Mouse (Mus musculus): ENCODE results near the gene 4930578C19Rik. TPM values are rescaled to one million over a fixed set of nuclear protein-coding genes. Genes with fewer than 3 reads are reported as not detected.

The 4930578C19Rik gene
- 0.45 and 0.54 TPM in 2 replicates for polyA plus RNA-seq (2014; fragmentation: Nextera tagmentation; extraction: Ambion mirVana)

DNA sequence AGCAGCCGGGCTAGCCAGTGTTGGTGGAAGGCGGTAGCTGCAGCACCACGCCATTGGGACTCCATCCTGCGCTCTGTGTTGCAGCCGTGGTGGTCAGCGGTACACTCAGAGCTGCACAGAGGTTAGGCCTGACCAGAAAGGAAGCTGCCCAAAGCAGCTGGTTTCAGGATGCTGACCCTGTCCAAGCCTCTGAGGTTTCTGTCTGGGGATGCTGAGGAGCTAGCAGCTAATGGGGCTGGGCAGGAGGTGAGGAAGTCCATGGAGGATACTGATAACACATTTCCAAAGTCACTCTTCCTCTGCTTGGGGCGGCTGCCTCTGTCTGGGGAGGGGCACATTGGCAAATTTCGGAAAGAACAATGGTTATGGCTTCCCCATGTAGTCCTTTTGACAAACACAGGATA lies at the start of gene 4930578C19Rik:
Gene 4930578C19Rik, minus strand, starts transcription at position 200 of the 404 bp plus-strand sequence.
- no peak for ATAC-seq (replicated peaks; ENCODE audit: insufficient number of reproducible peaks, low FRiP score, low TSS enrichment, low read depth)
- no peak within 1 kb of the TSS for H3K4me2 ChIP-seq (ENCODE audit: low read depth, low read length)
- 80% methylated on average over 8 of the region's 8 CpGs for WGBS

DNA sequence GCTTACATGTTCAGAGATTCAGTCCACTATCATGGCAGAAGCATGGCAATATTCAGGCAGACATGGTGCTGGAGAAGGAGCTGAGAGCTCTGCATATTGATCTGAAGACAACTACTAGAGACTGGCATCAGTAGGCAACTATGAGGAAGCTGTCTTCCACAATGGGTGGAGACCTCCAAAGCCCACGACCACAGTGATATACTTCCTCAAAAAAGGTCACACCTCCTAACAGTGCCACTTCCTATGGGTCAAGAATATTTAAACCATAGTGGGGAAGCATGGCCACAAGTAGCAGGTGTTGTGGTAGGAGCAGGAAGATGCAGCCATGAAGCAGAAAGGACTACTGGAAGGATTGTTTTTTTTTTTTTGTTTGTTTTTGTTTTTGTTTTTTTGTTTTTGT lies 6.5 kb upstream of the 4930578C19Rik start:
- Histone ChIP-seq H3K36me3 (replicated peaks; ENCODE audit: control insufficient read depth, insufficient read depth, low read depth, low read length) (no peaks in the 10 kb centered on the region), H3K4me2 (ENCODE audit: low read depth, low read length) (no peak overlapping the region), H3K27ac (replicated peaks; ENCODE audit: low read depth, low read length) (no peak overlapping the region), H3K4me1 (ENCODE audit: control insufficient read depth, insufficient read depth, low read length) (no peaks in the 10 kb centered on the region), H3K9me3 (replicated peaks; ENCODE audit: control insufficient read depth, low read length) (no peaks in the 10 kb centered on the region), H3K27me3 (ENCODE audit: control insufficient read depth, insufficient read depth, low read length) (no peaks in the 10 kb centered on the region), H3K9ac (replicated peaks; ENCODE audit: low read length) (no peak overlapping the region), H3K4me3 (ENCODE audit: low read depth, low read length) (no peak overlapping the region)
- 57% methylated on average over 1 of the region's 1 CpGs for WGBS
- DNase-seq (ENCODE audit: low spot score) (no peak), ATAC-seq (replicated peaks; ENCODE audit: insufficient number of reproducible peaks, low FRiP score, low TSS enrichment, low read depth) (no peak)

More for the DNA sequence above, at the start of gene 4930578C19Rik:
- Histone ChIP-seq H3K36me3 (replicated peaks; ENCODE audit: control insufficient read depth, insufficient read depth, low read depth, low read length) (no peaks in the 10 kb centered on the region), H3K9me3 (replicated peaks; ENCODE audit: control insufficient read depth, low read length) (no peaks in the 10 kb centered on the region), H3K27ac (replicated peaks; ENCODE audit: low read depth, low read length) (no peak within 1 kb of the TSS), H3K9ac (replicated peaks; ENCODE audit: low read length) (no peak within 1 kb of the TSS), H3K4me1 (ENCODE audit: control insufficient read depth, insufficient read depth, low read length) (no peaks in the 10 kb centered on the region), H3K27me3 (ENCODE audit: control insufficient read depth, insufficient read depth, low read length) (no peaks in the 10 kb centered on the region), H3K4me3 (ENCODE audit: low read depth, low read length) (no peak within 1 kb of the TSS)
- no peak for DNase-seq (ENCODE audit: low spot score)

DNA sequence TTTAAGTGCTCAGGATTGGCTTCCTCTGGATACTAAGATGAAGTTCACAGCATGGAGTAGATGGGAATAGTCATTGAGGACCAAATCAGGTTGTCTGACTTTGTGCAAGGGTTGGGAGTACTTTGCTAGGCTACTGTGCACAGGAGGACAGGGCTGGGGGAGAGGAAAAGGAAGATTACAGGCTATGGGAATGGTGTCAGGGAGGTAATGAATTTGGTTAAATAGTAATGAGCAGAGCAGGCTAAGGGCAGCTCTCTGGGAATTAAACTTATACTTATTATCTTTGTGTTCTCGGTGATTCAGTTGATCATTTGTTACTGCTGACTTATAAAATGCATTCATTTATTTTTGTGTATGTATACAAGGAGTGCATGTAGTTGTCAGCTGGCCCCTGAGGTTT lies 1.7 kb upstream of the 4930578C19Rik start:
- 95% methylated on average over 1 of the region's 1 CpGs for WGBS
- no peak overlapping the region for H3K27ac ChIP-seq (replicated peaks; ENCODE audit: low read depth, low read length)
- H3K36me3 ChIP-seq (replicated peaks; ENCODE audit: control insufficient read depth, insufficient read depth, low read depth, low read length): no peaks in the 10 kb centered on the region
- no peak overlapping the region for H3K9ac ChIP-seq (replicated peaks; ENCODE audit: low read length)
- no peaks in the 10 kb centered on the region for H3K4me1 ChIP-seq (ENCODE audit: control insufficient read depth, insufficient read depth, low read length)
- ATAC-seq (replicated peaks; ENCODE audit: insufficient number of reproducible peaks, low FRiP score, low TSS enrichment, low read depth) (no peak), DNase-seq (ENCODE audit: low spot score) (no peak)
- no peak overlapping the region for H3K4me2 ChIP-seq (ENCODE audit: low read depth, low read length)
- H3K4me3 ChIP-seq (ENCODE audit: low read depth, low read length): no peak overlapping the region
- H3K27me3 ChIP-seq (ENCODE audit: control insufficient read depth, insufficient read depth, low read length): no peaks in the 10 kb centered on the region
- H3K9me3 ChIP-seq (replicated peaks; ENCODE audit: control insufficient read depth, low read length): no peaks in the 10 kb centered on the region

DNA sequence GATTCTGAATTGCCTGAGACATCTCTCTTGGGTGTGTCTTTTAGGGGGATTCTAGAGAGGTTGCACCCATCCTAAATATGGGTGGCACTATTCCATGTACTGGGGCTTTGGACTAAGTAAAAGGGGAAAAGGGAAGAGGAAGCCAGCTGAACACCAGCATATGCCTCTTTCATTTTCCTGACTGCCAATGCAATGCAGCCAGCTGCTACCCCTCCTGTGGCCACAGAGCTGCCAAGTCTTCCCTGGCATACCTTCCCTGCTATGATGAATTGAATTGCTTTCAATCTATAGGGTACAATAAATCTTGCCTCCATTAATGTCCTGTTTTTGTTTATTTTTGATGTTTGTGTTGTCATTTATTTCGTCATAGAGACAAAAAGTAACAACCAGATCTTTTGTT lies 9.6 kb downstream of the 4930578C19Rik start:
- H3K27me3 ChIP-seq (ENCODE audit: control insufficient read depth, insufficient read depth, low read length): no peaks in the 10 kb centered on the region
- H3K4me1 ChIP-seq (ENCODE audit: control insufficient read depth, insufficient read depth, low read length): no peaks in the 10 kb centered on the region
- no peak overlapping the region for H3K27ac ChIP-seq (replicated peaks; ENCODE audit: low read depth, low read length)
- no peak overlapping the region for H3K4me3 ChIP-seq (ENCODE audit: low read depth, low read length)
- no peaks in the 10 kb centered on the region for H3K36me3 ChIP-seq (replicated peaks; ENCODE audit: control insufficient read depth, insufficient read depth, low read depth, low read length)
- WGBS: 39% methylated on average over 1 of the region's 1 CpGs
- H3K9me3 ChIP-seq (replicated peaks; ENCODE audit: control insufficient read depth, low read length): no peaks in the 10 kb centered on the region
- H3K4me2 ChIP-seq (ENCODE audit: low read depth, low read length): no peak overlapping the region
- H3K9ac ChIP-seq (replicated peaks; ENCODE audit: low read length): no peak overlapping the region
- no peak for ATAC-seq (replicated peaks; ENCODE audit: insufficient number of reproducible peaks, low FRiP score, low TSS enrichment, low read depth)
- no peak for DNase-seq (ENCODE audit: low spot score)

DNA sequence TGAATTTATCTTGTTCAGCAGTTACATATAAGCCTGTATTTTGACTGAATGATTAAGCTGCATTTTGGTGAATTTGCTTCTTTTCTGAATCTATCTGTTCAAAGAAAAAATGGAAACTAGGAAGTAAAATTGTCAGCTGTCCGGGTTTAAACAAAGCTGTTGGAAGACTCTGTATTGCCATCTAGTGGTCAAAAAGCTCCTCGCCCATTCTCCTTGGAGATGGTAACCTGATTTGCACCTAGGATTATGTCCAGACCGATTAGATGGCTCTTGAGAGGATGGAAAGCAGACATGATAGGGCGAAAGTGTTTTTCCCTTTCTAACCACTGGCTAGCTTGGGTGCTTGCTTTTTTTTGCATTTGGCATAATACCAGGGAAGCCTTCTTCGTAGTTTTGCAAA lies 19.1 kb downstream of the 4930578C19Rik start:
- Histone ChIP-seq H3K4me2 (ENCODE audit: low read depth, low read length) (no peak overlapping the region), H3K27me3 (ENCODE audit: control insufficient read depth, insufficient read depth, low read length) (no peaks in the 10 kb centered on the region), H3K9me3 (replicated peaks; ENCODE audit: control insufficient read depth, low read length) (no peaks in the 10 kb centered on the region), H3K4me3 (ENCODE audit: low read depth, low read length) (no peak overlapping the region), H3K9ac (replicated peaks; ENCODE audit: low read length) (no peak overlapping the region), H3K4me1 (ENCODE audit: control insufficient read depth, insufficient read depth, low read length) (no peaks in the 10 kb centered on the region), H3K36me3 (replicated peaks; ENCODE audit: control insufficient read depth, insufficient read depth, low read depth, low read length) (no peaks in the 10 kb centered on the region), H3K27ac (replicated peaks; ENCODE audit: low read depth, low read length) (no peak overlapping the region)
- DNase-seq (ENCODE audit: low spot score) (peak; percentile 86), ATAC-seq (replicated peaks; ENCODE audit: insufficient number of reproducible peaks, low FRiP score, low TSS enrichment, low read depth) (no peak)
- WGBS: 30% methylated on average over 5 of the region's 5 CpGs

DNA sequence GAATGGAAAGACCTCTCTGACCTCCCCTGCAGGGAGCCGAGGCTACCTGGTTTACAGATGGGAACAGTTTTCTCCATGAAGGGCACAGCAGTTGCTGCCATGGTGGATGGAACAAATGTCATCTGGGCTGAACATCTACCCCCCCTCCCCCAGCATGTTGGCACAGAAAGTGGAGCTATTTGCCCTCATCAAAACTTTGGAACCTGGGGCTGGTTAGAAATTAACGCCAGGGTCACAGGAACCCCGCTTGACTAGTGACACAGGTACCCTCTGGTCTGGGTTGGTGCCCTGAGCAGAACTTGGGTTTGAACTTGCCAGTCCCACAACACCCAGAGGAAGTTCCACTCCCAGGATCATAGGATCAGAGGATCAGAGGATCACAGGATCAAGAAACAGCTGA lies 35.7 kb downstream of the 4930578C19Rik start:
- Histone ChIP-seq H3K4me1 (ENCODE audit: control insufficient read depth, insufficient read depth, low read length) (no peaks in the 10 kb centered on the region), H3K4me3 (ENCODE audit: low read depth, low read length) (no peak overlapping the region), H3K9me3 (replicated peaks; ENCODE audit: control insufficient read depth, low read length) (no peaks in the 10 kb centered on the region), H3K36me3 (replicated peaks; ENCODE audit: control insufficient read depth, insufficient read depth, low read depth, low read length) (no peaks in the 10 kb centered on the region), H3K27me3 (ENCODE audit: control insufficient read depth, insufficient read depth, low read length) (no peaks in the 10 kb centered on the region), H3K27ac (replicated peaks; ENCODE audit: low read depth, low read length) (no peak overlapping the region), H3K4me2 (ENCODE audit: low read depth, low read length) (no peak overlapping the region), H3K9ac (replicated peaks; ENCODE audit: low read length) (no peak overlapping the region)
- ATAC-seq (replicated peaks; ENCODE audit: insufficient number of reproducible peaks, low FRiP score, low TSS enrichment, low read depth) (no peak), DNase-seq (ENCODE audit: low spot score) (no peak)
- WGBS: 82% methylated on average over 3 of the region's 3 CpGs

DNA sequence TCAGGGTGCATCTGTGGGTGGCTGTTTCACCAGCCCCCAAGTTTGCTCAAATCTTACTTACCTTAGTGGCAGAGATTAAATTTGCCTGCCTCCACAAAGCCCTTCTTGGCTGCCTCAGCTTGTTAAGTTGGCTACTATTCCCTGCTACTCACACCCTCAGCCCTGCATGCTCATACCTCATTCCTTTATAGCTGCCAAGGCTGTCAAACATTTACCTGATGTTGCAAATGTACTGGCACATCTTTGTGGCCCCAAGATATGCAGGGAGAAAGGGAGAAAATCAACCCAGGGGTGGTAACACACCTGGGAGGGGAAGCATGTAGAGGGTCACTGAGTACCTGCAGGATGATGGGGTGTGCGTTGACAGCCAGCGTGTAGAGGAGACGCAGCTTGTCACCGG lies 38.0 kb downstream of the 4930578C19Rik start:
- no peaks in the 10 kb centered on the region for H3K4me1 ChIP-seq (ENCODE audit: control insufficient read depth, insufficient read depth, low read length)
- H3K27ac ChIP-seq (replicated peaks; ENCODE audit: low read depth, low read length): no peak overlapping the region
- no peak overlapping the region for H3K4me3 ChIP-seq (ENCODE audit: low read depth, low read length)
- no peak for DNase-seq (ENCODE audit: low spot score)
- H3K4me2 ChIP-seq (ENCODE audit: low read depth, low read length): no peak overlapping the region
- H3K9me3 ChIP-seq (replicated peaks; ENCODE audit: control insufficient read depth, low read length): no peaks in the 10 kb centered on the region
- no peak for ATAC-seq (replicated peaks; ENCODE audit: insufficient number of reproducible peaks, low FRiP score, low TSS enrichment, low read depth)
- no peak overlapping the region for H3K9ac ChIP-seq (replicated peaks; ENCODE audit: low read length)
- no peaks in the 10 kb centered on the region for H3K36me3 ChIP-seq (replicated peaks; ENCODE audit: control insufficient read depth, insufficient read depth, low read depth, low read length)
- no peaks in the 10 kb centered on the region for H3K27me3 ChIP-seq (ENCODE audit: control insufficient read depth, insufficient read depth, low read length)
- 88% methylated on average over 4 of the region's 4 CpGs for WGBS

DNA sequence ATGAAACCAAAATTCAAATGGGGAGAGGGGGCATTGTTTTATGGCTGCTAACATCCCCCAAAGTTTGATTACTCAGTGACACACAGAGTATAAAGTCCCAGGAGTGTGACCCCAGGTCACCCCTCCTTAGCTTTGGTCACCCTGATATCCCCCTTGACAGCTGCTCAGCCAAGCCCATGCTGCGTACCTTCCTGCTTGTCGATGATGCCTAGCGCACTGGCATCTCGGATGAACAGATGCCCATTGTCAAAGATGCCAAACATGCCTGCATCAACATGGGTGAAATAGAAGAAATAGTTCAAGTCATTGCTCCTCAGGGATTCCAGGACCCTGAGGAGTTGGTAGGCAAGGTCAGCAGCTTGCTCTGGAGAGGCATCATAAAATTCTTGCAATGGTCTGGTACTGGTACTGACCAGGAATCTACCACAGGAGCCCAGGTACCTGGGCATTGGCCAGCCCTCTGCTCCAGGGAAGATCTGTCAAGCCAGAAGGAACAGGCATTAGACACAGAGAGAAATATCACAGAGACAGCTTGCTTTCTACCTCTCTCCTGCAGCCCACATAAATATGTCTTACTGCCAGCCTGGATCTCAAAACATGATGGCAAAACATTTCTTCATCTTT lies 40.9 kb downstream of the 4930578C19Rik start:
- Histone ChIP-seq H3K27ac (replicated peaks; ENCODE audit: low read depth, low read length) (no peak overlapping the region), H3K4me3 (ENCODE audit: low read depth, low read length) (no peak overlapping the region), H3K4me1 (ENCODE audit: control insufficient read depth, insufficient read depth, low read length) (no peaks in the 10 kb centered on the region), H3K36me3 (replicated peaks; ENCODE audit: control insufficient read depth, insufficient read depth, low read depth, low read length) (no peaks in the 10 kb centered on the region), H3K27me3 (ENCODE audit: control insufficient read depth, insufficient read depth, low read length) (no peaks in the 10 kb centered on the region), H3K9me3 (replicated peaks; ENCODE audit: control insufficient read depth, low read length) (no peaks in the 10 kb centered on the region), H3K9ac (replicated peaks; ENCODE audit: low read length) (no peak overlapping the region), H3K4me2 (ENCODE audit: low read depth, low read length) (no peak overlapping the region)
- DNase-seq (ENCODE audit: low spot score): no peak
- no peak for ATAC-seq (replicated peaks; ENCODE audit: insufficient number of reproducible peaks, low FRiP score, low TSS enrichment, low read depth)
- 90% methylated on average over 4 of the region's 4 CpGs for WGBS
